Mouse (Mus musculus) ES-CJ7 (cell line): Measurements from ENCODE around the gene Tbx19.

ENCODE experiments used
- DNase-seq: peaks from one replicate; pipeline ENCODE4 v3.0.0; 2011; ENCODE audit warnings: low read depth, low spot score

Gene Tbx19

DNA sequence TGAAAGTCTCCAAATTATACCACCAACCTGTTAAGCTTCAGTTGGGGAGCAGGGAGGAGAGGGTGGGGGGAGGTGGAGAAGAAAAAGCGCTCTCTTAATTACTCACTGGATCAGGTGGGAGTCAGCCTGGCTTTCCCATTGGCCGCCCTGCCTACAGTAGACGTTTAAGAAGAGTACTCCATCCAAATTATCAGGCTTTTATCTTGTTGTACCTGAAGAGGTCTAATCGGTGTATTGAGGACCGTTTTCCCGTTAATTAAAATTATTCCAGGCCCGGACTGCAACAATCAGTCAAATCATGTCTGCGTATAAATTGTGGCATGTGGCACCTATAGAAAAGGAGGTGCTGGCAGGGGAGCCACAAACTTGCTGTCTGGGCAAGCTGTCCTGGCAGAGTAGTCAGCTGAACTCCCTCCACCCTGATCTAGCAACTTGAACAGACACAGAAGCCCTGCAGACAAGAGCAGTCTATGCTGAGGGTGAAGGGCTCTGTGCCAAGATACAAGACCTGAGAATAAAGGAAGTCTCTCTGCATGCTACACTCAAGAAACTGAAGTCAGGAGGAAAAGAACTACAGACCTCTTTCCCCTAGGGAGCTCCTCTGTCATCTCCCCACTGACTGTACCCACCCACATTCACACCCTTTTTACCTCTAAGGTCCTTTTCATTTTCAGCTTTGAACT, at the start of gene Tbx19:
Gene Tbx19 (minus strand): TSS at position 51 of the 683 bp plus-strand sequence.
- DNase-seq: no peak

DNA sequence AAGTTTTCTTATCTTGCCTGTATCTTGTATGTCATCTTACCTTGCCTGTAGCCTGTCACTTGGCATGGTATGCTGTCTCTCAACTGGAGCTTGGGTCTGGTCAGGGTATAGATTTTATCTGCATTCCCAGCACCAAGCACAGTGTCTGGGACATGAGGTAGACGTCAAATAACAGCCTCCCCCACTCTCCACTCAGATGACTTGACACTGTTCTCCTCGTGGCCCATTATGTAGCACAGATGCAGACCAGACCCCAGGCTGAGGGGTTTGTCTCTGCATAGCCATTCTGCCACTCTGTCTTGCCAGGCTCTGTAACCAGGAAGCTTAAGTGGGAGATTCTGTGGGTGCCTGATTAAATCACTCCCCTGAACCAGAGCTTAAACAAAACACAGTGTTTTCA, 45.0 kb upstream of the Tbx19 start:
- no peak for DNase-seq

DNA sequence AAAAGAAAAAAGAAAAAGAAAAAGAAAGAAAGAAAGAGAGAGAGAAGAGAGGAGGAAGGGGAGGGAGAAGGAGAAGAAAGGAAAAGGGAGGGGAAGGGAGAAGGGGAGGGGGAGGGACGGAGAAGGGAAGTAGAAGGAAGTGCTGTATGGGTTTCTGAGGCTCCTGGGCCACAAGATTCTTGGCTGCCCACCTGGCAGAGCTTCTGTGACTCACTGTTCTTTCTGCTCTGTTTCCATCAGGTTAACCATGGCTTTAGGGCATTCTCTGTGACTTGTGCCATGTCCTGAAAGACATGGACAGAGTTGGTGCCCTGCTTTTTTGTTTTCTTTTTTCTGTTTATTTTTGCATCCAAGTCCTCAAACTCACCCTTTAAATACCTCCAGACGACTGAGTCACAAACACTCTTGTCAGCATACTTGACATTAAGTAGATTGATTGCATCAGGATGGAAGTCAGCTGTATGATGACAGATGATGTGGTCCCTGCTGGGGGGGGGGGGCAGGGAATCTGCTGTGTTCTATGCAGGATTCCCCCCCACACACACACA, 43.0 kb upstream of the Tbx19 start:
- no peak for DNase-seq

DNA sequence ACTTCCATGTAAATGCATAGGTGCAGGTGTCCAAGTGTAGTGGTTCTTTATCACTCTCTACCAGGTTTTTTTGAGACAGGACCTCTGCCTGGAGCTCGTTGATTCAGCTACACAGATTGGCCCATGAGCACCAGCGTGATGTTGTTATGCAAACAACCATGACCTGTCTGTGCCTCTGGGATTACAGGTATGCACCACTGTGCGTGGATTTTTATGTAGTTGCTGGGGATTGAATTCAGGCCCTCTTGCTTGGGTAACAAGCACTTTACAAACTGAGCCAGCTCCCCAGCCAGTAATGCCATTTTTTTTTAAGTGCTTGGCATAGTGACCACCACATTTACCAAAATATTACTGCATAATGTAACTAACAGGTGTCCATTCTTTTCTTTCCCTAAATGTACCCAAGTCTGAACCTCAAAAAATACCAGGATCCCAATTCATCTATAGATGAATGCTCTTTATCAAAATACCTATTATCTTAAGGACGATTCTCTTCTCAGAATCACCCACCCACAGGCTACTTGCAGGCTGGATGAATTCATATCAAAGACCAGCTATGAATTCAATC, 41.0 kb upstream of the Tbx19 start:
- no peak for DNase-seq

DNA sequence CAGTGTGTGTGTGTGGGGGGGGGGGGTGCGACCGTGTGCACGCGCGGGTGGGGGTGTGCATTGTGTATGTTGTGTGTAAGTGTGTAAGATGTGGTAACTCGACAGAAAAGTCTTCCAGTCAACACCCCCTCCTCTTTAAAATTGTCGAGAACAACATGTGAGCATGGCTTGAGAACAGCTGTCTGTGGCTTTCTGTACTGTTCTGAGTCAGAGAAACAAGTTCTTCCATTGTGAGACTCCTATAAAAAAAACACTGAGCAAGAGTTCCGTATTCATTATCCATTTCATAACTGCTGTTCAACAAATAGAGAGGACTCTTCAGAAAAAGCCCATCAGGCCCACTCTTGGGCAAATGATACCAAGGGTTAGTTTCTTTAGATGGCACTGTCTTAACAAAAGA, 40.2 kb upstream of the Tbx19 start:
- no peak for DNase-seq

DNA sequence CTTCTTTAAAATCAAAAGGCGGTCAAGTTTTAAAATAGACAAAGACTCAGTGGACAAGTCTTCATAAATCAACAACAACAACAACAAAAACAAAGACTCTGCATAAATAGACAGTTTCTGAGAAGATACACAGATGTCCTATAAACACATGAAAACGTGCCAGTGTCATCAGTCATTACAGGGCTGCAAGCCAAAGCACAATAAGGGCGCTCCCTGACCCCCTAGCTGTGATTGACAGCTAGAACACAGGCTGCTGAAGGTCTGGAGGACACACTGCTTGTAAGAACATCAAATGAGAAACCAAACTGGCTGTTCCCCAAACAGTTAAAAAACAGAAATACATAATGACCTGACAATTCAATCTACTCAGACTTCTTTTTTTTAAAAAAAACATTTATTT, 39.1 kb upstream of the Tbx19 start:
- DNase-seq: no peak

DNA sequence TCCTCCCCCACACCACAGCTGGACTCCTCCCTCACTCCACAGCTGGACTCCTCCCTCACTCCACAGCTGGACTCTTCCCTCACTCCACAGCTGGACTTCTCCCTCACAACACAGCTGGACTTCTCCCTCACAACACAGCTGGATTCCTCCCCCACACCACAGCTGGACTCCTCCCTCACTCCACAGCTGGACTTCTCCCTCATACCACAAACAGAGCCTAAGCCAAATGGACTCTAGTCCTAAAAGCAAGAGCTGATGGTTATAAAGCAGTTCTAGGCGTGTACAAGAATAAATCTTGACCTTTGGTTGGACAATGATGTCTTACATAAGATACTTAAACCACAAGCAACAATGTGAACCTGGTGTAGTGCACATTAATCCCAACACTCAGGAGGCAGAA, 38.4 kb upstream of the Tbx19 start:
- no peak for DNase-seq

DNA sequence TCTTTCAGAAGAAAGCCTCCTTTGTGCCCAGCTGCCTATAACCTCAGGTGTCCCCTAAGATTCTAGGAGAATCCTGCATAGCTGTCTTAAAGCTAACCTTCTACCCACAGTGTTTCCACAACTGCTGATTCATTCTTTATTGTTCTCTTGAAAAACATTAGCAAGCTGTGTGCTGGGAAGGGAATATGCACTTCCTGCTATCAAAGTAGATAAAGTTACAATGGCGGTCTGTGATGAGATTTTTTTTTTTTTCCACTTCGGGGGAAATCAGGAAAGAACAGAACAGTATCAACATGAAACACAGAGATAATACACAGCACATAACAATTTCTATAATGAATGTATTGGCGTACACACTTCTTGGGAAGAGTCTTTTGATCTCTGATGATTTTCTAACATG, 37.3 kb upstream of the Tbx19 start:
- no peak for DNase-seq

DNA sequence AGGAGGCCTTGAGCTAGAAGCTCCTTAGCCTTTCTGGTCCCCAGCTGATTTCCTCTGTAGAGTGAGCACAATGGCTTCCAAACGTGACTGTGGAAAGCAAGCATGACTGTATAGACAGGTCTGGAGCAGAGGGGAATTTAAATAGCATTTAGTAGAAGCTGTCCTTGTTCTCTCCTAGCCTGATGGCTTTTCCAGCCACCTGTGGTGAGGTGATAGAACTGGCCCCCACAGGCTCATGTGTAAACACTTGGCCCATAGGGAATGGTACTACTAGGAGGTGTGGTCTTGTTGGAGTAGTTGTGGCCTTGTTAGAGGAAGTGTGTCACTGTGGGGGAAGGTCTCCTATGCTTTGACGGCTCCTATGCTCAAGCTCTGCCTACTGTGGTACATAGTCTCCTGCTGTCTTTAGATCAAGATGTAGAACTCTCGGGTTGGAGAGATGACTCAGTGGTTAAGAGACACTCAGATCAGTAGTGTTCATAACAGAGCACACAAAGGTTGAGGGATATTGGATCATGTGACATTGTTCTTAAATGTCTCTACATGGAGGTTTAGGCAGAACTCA, 34.9 kb upstream of the Tbx19 start:
- peak; percentile 22 for DNase-seq

DNA sequence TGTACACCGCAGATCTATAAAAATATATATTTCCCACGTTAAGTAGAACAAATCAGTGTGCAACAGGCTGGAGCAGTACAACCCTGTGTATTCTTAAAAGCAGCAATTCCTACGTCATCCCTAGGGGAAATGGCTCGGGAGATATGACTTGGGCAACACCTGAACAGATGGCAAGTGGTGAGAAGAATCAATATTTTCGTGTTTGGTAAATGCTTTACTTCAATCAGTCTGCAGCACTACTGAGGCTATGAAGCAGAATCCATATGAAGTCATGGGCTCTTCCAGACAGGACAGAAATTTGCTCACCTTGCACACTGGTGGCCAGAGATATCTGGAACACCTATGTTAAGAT, 34.1 kb upstream of the Tbx19 start:
- no peak for DNase-seq

DNA sequence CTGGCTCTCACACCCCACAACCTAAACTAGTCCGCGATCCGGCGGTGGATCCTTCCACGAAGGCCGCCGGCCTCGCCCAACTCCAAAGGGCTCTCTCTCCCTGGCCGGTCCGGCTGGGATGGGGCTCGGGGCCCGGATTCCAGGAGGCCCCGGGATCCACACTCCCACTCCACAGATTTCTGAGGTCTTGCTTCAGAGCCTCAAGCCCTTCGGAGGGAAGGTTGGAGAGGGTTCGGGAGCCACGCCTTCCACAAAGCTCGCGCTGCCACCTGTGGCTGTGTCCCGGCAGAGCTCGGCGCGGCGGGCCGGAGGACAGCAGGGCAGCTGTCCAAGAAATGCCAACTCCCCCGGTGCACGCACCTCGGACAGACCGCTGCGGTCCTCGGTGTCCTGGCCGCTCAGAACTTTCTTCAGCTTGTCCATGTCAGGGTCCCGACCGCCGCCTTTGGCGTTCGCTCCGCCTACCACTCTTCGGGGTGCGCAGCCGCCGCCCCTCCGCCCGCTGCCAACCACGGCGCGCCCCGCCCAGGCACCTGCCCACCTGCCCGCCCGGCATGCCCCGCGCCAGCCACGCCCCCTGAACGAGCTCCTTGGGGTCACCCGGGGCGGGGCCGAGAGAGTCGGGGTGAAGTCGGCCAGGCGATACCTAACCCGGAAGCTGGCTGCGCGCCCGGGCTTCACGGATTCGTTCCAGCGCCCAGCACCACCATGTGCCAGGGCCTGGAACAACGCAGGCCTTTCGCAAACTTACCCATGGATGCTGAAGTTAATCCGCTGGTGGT, 33.5 kb upstream of the Tbx19 start, which contains the start of gene Sft2d2:
Gene Sft2d2 (minus strand): TSS at position 559 of the 782 bp plus-strand sequence.
- DNase-seq: peak; percentile 87

DNA sequence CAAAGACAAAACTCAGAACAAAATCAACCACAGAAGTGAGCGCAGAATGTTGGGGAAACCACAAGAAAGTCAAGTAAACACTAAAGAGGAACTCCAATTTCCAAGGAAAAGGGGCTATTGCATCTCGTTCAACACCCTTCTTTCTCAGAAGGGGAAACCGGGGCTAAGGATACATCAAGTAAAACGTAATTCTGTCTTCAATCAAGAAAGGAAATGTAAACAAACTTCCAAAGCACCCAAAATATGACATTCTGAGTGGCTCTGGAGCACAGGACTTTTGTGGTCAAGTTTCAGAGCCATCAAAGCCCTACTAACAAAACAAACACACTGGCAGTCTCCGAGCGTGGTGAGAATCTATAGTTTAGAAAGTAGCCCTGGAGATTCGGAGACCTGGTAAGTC, 32.9 kb upstream of the Tbx19 start:
- no peak for DNase-seq

DNA sequence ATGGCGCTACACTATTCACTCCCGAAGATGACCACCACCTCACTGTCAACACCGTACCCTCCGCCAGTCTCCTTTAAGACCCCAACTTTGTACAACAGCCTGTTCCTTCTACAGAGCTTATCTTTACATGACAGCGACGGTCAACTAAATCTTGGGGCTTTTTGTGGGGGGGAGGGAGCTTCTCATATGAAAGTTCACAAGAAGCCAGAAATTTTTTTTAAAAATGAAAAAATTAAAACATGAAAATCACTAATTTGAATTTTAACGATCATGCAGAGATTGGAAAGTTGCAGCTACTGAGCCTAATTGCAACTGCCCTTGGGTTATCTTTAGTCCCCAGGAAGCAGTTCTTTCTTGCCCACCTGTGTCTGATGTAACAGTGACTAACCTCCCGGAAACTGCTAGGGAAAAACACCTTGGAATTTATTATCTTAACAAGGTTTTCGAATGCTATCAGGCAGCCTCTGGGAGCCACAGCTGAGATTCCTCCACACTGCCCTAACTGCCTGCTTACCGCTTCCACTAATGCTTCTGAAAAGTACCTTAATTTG, 32.2 kb upstream of the Tbx19 start:
- DNase-seq: no peak

DNA sequence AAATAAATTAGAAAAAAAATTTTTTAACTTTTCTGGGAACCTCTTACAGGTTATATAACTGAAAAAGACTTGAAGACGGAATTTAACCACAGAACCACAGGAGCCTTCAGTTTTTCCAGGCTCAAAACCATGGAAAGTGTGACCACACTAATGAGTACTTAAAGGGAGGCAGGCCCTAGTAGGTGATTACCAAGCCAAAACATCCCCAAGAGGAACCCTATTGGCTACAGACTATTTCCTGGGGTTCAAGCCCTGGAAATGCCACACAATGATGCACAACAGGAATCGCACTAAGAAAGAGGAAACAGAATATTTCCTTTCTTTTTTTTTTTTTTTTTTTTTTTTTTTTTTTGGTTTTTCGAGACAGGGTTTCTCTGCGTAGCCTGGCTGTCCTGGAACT, 31.5 kb upstream of the Tbx19 start:
- no peak for DNase-seq

DNA sequence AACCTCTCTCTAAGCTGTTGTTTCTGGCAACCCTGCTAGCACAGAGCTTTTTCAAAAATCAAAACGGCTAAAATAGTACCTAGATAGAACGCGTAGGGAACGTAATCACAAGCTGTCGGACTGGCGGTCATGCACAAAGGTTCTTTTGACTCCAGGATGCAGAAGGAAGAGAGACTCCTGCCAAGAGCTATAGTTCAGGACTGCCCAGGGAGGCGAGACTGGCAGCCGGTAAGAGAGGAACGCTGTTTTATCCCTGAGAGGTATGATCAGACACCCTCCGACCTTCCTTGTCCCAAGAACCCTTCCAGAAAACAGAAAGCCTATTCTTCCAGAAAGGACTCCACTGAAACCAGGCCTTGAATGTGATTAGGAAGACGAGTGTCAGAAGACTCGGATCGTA, 31.0 kb upstream of the Tbx19 start:
- no peak for DNase-seq

DNA sequence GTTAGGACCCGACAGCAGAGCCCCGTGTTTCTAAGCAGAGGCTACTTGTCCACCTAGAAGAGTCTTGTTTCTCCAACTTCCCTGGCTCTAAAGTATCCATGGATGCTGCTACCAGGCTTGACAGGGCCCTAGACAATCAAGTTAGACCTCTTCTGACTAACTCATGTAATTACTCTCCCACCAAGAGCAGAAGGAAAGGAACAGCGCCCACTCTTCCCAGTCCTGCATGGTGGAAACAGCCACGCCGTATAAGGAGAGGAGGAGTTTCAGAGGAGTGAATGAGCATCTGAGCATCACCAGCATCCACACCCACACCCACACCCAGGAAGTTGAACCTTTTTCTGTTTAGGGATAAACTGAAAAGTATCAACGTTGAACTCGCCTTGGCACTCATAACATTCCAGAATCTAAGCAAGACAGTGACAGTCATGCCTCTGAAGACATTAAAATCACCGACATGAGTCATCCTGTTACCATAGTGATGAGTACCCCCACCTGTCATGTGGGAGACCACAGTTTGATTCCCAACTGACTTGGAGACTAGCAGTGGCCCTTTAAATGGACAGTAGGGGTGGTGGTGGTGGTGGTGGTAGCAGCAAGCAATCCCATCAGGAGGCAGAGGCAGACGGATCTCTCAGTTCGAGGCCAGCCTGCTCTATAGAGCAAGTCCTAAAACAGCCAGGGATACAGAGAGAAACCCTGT, 30.1 kb upstream of the Tbx19 start:
- no peak for DNase-seq

DNA sequence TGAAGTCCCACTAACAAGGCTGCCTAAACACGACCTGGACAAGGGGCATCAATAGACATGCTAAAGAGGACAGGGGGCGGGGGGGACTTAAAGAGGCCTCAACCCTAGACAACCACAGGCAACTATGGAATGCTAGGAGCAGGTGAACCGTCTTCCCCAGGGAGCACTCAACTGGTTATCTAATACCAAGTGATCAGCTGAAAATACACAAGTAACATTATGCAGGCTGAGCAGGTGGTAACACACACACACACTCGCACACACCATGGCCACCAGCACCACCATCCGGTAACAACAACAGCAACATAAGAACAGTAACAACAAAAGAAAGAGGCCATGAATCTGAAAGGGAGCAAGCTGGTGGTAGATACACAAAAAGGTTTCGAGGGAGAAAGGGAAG, 29.5 kb upstream of the Tbx19 start:
- DNase-seq: no peak

DNA sequence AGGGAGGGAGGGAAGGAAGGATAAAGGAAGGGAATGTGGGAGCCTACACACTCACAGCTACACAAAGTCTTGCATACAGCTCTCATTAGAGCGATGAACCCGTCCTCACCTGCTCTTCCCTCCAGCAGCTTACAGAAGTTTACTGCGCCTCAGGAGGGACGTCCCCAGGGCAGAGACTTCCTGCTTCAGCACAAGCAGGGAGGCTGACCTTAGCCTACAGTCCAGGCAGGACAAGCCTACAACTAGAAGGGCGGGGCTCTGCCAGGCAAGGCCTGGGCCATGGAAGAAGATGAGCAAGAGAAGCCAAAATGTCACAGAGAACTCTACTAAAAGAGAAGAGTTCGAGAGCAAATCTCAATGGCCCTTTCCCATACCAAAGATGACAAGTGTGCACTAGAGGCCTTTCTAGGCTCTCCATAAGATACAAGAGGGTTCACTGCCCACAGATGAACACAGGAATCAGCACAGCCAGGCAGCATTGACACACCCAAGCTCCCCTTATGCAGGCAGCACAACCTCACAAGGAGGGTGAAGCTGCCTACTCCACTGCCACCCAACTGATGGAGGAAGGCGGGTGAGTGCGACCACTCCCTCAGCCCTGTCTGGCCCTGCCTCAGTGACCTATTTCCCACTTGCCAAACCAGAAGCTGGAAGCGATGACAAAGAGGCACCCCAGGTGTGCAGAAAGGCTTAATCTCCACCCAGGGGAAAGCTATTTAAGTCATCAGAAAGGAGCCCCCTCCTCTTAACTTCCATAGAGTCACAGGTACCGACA, 28.4 kb upstream of the Tbx19 start:
- no peak for DNase-seq

DNA sequence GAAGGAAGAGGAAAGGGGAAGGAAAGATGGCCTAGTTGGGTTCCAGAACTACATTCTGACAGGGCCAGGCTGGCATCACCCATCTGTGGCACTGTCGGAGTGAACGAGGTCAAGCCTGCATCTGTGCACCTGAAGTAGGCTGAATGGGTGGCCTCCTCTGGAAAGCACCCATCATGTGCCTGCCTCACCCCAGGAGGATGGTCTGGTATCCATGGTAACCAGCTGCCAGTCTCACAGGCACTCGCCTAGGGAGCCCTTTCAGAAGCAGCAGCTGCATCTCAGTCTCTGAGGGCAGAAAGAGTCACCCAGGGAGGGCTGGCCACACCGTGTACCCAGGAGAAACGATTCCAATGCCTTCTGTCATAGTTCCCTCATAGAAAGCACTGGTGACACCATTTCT, 26.8 kb upstream of the Tbx19 start:
- no peak for DNase-seq

DNA sequence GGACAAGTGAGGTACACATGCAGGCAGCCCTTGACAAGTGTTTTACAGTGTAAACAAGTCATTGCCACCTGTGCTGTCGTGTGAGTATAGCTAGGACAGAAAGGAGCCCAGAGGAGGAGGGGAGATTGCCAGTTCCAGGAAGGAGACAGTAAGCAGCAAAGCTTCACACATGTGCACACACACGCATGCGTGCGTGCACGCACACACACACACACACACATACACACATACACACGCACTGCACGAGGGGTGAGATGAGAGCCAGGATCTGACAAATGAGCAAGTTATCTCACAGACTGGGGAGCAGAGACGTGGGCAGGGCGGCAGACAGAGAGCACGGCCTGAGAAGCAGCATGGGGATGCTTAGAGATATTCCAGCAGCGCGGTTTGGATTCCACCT, 25.9 kb upstream of the Tbx19 start:
- DNase-seq: no peak

DNA sequence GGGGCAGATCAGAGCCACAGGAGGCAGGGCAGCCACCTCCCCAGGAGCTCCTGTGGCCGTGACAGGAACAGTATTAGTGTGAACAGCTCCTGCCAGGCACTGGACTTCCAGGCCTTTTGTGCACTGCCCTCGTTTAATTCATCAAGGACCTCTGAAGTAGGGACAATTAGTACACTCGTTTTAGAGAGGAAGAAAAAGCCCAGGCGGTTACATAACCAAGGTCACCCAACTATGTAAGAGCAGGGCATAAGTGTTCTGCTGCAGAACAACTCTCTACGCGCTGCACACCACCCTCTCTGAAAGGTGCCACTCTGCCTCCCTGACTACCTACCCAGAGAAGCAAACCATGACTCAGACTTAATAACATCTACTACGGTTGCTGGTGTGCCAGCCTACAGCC, 24.5 kb upstream of the Tbx19 start:
- DNase-seq: no peak
